Mouse (Mus musculus) NIH3T3 (cell line): ENCODE results near the gene Cyp2f2.

Experiments used
- DNase-seq: peaks from one replicate; pipeline ENCODE4 v3.0.0-alpha.2; 2012; ENCODE audit warnings: low read depth

Cyp2f2 gene

DNA sequence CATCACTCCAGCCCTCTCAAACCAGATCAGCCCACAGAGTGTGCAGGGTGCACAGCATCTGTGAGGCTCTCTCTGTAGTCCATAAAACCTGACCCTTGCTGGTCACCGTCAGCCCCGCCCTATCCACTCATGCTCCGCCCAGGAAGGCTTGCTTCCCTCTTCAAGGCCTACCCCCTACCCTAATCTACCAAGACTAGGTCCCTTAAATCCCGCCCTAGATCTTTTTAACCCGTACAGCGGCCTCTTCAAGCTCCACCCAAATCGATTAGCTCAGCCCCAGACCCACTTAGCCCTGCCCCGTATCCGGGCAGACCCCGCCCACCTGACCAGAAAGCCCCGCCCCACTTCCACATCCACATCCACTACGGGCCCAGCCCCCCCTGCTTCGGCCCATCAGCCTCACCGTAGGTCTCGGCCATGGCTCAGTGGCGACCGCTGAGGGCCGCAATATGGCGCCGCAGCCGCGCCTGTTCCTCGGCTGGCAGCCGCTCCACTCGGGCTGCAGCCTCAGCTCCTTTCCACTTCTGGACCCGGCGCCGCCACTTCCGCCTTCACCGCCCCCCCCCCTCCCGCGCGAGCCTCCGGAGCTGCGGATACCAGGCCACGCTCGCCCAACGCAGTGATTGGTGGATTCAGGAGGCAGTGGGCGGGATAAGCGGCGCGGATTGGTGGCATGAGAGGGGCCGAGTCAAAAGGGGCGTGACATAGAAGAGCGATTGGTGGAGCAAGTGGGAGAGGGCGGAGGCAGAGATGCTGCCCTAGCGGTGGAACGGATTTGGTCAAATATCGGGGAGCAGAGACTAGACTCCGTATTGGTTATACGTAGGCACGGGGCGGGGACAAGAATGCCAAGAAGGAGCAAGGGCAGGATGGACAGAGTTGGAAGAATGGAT lies 58.9 kb downstream of the Cyp2f2 start, which contains the start of gene Rab4b:
Rab4b (minus strand) TSS at position 573 of the 893 bp plus-strand sequence.
- DNase-seq, result peak; percentile 100

DNA sequence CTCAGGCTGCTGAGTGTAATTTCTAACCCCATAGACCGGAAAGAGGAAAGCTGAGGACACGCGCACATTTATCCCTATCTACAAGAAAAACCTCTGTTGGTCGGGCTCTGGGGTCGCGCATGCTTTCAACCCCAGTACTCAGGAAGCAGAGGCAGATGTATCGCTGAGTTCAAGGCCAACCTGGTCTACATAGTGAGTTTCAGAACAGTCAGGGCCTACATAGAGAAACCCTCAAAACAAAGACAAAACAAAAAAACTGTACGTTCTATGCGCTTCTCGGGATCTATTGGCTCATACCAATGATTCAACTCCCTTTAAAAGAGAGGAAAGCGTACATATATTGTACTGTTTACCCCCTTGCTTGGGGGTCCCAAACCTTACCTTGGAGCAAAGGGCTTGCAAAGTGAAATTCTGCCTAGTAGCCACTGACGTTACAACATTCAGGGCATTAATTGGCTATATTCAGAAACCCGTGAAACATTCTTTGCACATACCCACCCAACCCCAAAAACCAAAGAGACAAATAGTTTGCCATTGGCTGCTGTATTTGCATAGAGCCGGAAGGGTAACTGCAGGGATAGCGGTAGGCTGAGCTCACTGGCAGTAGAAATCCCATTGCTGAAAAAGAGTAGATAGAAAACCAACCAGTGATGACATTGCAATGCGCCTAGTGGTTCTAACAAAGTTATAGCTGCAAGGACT lies 59.7 kb downstream of the Cyp2f2 start:
- DNase-seq, result no peak

DNA sequence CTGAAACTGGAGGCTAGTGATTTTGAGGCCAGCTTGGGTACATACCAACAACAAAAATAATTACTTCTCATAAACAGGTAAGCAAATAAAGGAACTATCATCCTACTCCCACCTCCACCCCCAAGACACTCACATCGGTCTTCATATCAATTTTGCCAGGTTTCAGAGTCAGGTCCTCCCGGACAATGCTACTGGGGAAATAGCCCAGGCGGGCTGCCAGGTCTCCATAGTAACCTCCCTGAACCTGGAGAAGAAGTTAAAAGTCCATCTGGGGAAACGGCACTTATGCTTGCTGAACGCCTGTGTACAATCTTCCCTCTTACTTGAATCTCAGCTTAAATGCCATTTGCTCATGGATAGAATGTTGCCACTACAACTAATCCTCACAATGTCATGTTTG lies 60.3 kb downstream of the Cyp2f2 start:
- no peak for DNase-seq

DNA sequence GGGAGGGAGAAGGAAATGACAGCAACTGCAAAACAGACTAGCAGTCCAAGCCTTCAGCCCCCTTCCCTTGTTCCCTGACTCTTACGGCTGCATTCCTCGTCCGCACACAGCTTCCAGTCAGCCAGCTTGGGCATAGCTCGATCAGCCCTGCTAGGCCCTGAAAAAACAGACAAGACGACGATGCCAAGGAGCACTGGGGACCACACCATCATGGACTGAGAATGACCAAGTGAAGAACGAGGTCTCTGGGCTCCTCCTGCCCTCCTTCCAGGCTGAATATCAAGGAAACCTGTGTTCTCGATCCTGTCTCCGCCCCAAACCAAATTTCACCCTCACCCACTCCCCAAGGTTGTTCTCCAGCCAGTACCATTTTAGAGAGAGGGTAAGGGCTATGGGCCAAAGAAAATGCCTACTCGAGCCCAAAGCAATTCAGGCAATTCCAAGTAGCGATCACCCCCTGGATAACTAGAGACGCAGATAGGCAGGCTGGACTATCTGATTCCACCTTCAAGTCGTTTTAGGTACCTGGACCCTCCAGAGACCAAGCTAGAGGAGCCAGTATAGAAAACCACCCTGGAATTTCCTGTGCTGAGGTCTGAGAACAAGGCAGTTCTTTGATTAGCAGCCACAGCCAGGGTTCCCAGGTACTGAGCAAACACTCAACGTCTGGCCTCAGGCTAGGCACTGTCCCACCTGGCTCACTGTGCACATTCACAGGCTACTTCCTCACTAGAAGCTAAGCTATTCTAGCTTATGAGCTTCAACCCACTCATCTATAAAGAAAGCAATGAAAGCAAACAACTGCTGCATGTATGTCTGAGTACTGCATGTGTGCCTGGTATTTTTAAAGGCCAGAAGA lies 61.4 kb downstream of the Cyp2f2 start, which contains the start of the genes Gm21983 and Mia:
Gm21983 (minus strand) TSS at position 250 of the 859 bp plus-strand sequence.
Mia (minus strand) TSS at position 321 of the 859 bp plus-strand sequence.
- no peak for DNase-seq

DNA sequence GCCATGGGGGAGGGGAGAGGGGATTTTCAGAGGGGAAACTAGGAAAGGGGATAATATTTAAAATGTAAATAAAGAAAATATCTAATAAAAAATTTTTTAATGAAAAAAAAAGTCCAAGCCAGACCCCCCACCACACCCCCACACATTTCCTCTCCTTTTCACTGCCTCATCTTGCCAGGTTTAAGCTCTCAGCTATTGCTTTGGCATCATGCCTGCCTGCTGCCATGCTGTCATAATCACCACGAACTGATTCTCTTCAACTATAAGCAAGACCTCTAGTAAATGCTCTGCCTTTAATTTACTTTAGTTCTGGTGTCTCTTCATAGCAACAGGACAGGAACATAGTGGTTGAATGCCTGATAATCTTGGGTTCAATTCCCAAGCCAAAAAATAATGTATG lies 62.8 kb downstream of the Cyp2f2 start:
- no peak for DNase-seq
